Mouse (Mus musculus) heart, adult 10 weeks (tissue): ENCODE measurements around the gene Gucy1a1. TPM values are rescaled to one million over a fixed set of nuclear protein-coding genes. Genes with fewer than 3 reads are reported as not detected.

Source experiments
- polyA plus RNA-seq: library from polyadenylated mRNA; stranded (reverse); fragments of 350-450 nt; fragmentation: Illumina TruSeq; extraction: RNeasy Lipid Tissue Mini Kit (QIAGEN cat#74804); gene quantifications from one replicate; pipeline ENCODE4 v1.2.3, GENCODE M21; 2014; ENCODE audit warnings: low read depth, low replicate concordance

The Gucy1a1 gene
- polyA plus RNA-seq, result 22.1 TPM

DNA sequence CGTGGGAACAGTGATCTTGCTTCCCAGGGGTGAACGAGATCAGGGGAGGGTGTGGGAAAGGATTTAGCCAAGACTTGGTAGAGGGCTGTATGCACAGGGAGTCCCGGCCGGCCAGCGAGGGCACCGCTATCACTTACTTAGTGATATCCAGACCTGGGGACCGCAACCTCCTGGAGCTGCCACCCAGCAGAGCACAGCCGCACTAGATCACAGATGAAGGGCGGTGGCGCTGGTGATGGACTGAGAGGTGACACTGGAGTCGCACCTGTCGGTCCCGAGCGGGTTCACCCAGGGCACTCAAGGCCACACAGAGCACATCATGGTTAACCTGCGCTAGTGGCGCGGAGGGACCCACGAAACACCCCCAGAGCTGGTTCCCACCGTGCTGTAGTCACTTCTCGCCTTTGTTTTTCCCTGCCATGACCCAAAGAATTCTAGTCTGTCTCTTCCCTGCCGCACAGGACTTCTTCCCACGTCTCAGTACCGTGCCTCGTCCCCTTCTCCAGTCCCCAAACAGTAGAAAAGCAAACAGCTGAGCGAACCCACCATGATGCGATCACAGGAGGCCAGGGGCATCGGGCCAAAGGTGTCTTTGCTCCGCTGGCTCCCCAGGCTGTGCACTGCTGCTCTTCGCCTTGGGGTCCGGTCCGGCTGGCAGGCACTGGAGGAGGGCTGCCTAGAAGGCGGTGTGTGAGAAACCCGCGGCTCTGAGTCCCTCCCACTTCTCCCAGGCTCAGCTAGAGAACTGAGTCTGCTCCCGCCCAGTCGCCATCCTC lies at the start of gene Gucy1a1:
TSS of gene Gucy1a1 (minus strand) at position 664 of the 776 bp plus-strand sequence.

DNA sequence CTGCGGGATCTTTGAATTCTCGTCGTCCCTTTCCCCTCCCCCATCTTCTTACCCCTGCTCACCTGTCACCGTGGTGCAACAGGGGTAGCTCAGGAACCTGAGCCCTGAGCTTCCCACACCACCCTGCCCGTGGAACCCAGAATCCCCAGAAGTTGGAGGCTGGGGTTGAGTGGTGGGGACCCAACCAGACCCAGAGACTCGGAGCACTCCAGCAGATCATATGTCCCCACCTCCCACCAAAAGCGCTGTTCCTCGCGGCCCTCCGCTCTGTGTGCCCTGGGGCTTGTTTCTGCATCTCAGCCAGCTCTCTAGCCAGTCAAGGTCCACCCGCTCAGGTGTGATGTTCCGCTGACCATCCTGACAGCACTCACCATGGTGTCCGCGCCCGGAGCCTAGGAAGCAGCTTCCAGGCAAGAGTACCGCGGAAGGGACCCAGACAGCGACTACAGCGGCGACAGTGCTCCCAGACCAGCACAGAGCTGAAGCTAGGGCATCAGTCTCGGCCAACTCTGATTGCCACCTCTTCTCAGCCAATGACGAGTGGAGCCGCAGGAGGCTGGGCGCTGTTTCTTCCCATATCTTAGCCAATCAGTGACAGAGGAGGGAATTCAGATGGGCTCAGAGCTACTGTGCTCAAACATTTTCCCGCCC lies 71.3 kb downstream of the Gucy1a1 start, which contains the start of gene Gucy1b1:
TSS of gene Gucy1b1 (minus strand) at position 489 of the 651 bp plus-strand sequence.

Other genes with a start within 250 kb of the Gucy1a1 start
- gene Ctso, start 213.2 kb downstream of the Gucy1a1 start, polyA plus RNA-seq, result 16.6 TPM
- gene Tdo2, start 169.6 kb downstream of the Gucy1a1 start, polyA plus RNA-seq, result 0.86 TPM
- gene Asic5, start 163.5 kb downstream of the Gucy1a1 start, polyA plus RNA-seq, result not detected
- gene Gucy1b1, start 71.1 kb downstream of the Gucy1a1 start, polyA plus RNA-seq, result 17.4 TPM
- 0.79 TPM for gene Map9, start 212.3 kb upstream of the Gucy1a1 start, polyA plus RNA-seq